Mouse (Mus musculus): ENCODE results near the gene Krt27. TPM values are rescaled to one million over a fixed set of nuclear protein-coding genes. Genes with fewer than 3 reads are reported as not detected.

The Krt27 gene
- polyA plus RNA-seq (2016; fragmentation: Nextera tagmentation; extraction: Ambion mirVana), result not detected in 2 replicates

DNA sequence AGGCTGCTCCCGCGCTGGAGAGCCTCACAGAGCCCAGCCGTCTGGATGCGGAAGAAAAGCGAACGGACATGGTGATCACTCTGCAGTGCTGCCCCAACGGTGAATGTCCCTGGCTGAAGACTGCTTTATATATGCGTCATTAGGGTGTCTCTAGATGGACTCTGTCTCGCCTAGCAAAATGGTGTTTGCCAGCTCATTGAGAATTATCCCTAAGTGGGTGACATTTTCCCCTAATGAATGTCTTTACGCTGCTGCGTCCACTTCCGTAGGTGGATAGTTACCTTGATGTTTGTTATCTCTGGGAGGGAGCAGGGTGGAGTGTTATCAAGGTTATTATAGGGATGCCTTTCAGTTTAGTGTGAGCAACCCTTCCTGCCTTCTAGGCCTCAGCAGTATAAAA is at the start of gene Krt27:
Gene Krt27 (minus strand): TSS at position 101 of the 400 bp plus-strand sequence.
- Histone ChIP-seq H3K4me2 (replicated peaks) (no peak within 1 kb of the TSS), H3K4me1 (no peaks in the 10 kb centered on the region), H3K36me3 (no peaks in the 10 kb centered on the region), H3K9ac (replicated peaks) (no peak within 1 kb of the TSS), H3K4me3 (no peak within 1 kb of the TSS), H3K27me3 (no peaks in the 10 kb centered on the region), H3K9me3 (no peaks in the 10 kb centered on the region), H3K27ac (replicated peaks) (no peak within 1 kb of the TSS)
- ATAC-seq (ENCODE audit: low FRiP score, low read depth), result no peak
- 83% methylated on average over 12 of the region's 12 CpGs for WGBS

DNA sequence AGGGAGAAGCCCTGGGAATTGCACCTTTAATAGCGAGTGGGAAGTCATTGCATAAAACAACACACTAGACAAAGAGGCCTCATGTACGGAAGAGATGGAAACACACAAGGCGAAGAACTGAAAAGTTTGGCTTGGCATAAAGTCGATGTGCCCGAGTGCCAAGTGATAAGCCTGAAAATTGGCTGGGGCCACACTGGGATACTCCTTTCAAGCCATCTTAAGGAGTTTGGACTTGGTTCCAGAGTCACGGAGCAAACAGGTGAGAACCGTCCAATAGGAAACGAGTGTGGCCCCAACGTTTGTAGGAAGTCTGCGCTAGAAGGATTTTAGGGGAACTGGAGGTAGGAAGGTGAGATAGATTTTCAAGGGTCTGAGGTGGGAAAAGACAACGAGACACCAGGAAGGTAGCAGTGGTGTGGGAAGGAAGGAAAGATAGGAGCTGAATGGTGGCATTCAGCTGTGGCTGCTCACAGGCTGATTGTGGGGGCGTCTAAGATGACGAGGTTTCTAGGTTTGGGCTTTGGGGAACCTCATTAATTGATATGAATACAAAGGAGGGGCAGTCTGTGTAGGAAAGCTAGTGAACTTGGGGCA is 49.1 kb upstream of the Krt27 start:
- no peak overlapping the region for H3K9ac ChIP-seq (replicated peaks)
- H3K27ac ChIP-seq (replicated peaks), result no peak overlapping the region
- H3K27me3 ChIP-seq, result peaks cover 18% of the 10 kb centered on the region
- ATAC-seq (ENCODE audit: low FRiP score, low read depth), result no peak
- H3K4me2 ChIP-seq (replicated peaks), result no peak overlapping the region
- no peaks in the 10 kb centered on the region for H3K36me3 ChIP-seq
- H3K4me1 ChIP-seq, result peaks cover 13% of the 10 kb centered on the region
- H3K4me3 ChIP-seq, result no peak overlapping the region
- 90% methylated on average over 13 of the region's 13 CpGs for WGBS
- no peaks in the 10 kb centered on the region for H3K9me3 ChIP-seq

DNA sequence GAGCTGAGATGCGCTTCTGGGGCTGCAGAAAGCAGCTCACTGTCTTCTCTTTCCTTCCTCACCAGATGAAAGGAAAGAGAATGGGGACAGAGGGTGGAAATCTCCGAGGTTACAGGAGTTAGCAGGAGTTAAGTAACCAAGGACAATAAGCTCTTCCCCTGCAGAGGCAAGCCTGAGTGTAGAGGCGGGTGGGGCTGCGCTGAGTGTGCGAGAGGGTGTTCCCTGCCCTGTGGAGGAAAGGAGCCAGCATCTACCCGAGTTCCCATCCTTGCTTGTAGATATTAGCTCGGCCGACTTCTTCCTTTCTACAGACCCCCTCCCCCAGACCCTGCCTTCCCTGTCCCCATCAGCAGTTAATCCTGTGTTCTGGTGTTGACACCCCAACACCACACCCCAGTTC is 47.9 kb upstream of the Krt27 start:
- Histone ChIP-seq H3K4me2 (replicated peaks) (no peak overlapping the region), H3K36me3 (no peaks in the 10 kb centered on the region), H3K9ac (replicated peaks) (no peak overlapping the region), H3K4me3 (no peak overlapping the region), H3K9me3 (no peaks in the 10 kb centered on the region), H3K4me1 (peaks cover 13% of the 10 kb centered on the region), H3K27me3 (peaks cover 18% of the 10 kb centered on the region), H3K27ac (replicated peaks) (no peak overlapping the region)
- no peak for ATAC-seq (ENCODE audit: low FRiP score, low read depth)
- WGBS, result 48% methylated on average over 8 of the region's 8 CpGs

DNA sequence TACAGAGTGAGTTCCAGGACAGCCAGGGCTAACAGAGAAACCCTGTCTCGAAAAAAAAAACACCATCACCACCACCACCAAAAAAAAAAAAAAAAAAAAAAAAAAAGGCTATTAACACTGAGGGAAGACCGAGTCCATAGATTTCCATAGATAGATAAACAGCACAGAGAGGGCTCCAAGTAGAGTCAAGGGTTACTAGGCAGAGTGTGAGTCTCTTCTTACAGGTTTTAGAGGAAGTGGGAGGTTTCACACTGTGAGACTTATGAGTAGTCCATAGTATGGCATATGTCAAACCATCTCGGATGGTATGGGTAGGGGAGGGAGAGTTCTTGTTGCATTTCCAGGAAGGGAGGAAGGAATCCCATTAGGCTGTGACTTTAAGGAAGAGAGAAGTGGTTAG is 47.2 kb upstream of the Krt27 start:
- H3K9ac ChIP-seq (replicated peaks), result no peak overlapping the region
- no peak overlapping the region for H3K27ac ChIP-seq (replicated peaks)
- no peaks in the 10 kb centered on the region for H3K36me3 ChIP-seq
- H3K9me3 ChIP-seq, result no peaks in the 10 kb centered on the region
- WGBS, result 82% methylated on average over 3 of the region's 3 CpGs
- peaks cover 18% of the 10 kb centered on the region for H3K27me3 ChIP-seq
- no peak for ATAC-seq (ENCODE audit: low FRiP score, low read depth)
- H3K4me3 ChIP-seq, result no peak overlapping the region
- peaks cover 13% of the 10 kb centered on the region for H3K4me1 ChIP-seq
- no peak overlapping the region for H3K4me2 ChIP-seq (replicated peaks)

DNA sequence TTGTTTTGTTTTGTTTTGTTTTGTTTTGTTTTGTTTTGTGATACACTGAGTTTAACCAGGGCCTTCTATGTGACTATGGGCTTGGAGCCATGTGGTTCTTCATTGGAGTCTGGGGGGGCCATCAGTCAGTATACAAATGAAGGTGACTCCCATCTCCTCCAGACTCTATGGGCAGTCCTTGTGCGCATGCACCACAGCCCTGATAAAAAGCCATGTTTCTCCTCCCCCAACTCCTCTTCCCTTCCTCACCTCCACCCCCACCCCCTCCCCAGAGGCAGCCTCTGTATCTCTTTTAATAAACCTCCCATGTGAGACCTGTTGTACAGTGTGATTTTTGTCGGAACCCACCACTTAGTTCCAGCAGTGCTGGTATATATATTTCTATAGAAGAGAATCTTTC is 45.8 kb upstream of the Krt27 start:
- Histone ChIP-seq H3K4me3 (no peak overlapping the region), H3K27ac (replicated peaks) (no peak overlapping the region), H3K4me2 (replicated peaks) (no peak overlapping the region), H3K4me1 (peaks cover 13% of the 10 kb centered on the region), H3K36me3 (no peaks in the 10 kb centered on the region), H3K9me3 (no peaks in the 10 kb centered on the region), H3K27me3 (peaks cover 18% of the 10 kb centered on the region), H3K9ac (replicated peaks) (no peak overlapping the region)
- 83% methylated on average over 2 of the region's 2 CpGs for WGBS
- no peak for ATAC-seq (ENCODE audit: low FRiP score, low read depth)

DNA sequence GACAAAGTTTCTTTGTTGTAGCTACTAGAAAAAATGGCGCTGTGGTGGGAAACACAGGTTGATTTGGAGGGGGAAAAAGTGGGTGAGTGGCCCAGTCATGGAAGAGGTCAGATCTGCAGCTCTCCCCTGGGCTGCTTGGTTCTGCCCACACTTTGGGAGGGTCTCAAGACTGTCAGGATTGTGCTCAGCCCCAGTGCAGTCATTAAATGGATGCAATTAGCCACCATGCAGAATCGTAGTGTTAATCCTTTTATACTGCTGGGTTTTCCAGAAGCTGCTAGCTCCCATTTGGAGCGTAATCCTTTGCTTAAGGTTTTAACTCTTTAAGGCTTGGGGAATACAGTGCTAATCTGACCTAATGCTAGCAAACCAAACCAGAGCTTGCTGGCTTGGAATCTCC is 45.1 kb upstream of the Krt27 start:
- peak overlapping the region; percentile 25; the same call in 1 of the 2 replicates for H3K27ac ChIP-seq (replicated peaks)
- peaks cover 13% of the 10 kb centered on the region for H3K4me1 ChIP-seq
- ATAC-seq (ENCODE audit: low FRiP score, low read depth), result peak; percentile 54; the same call in 1 of the 2 replicates
- no peak overlapping the region for H3K9ac ChIP-seq (replicated peaks)
- H3K4me2 ChIP-seq (replicated peaks), result no peak overlapping the region
- H3K27me3 ChIP-seq, result peaks cover 18% of the 10 kb centered on the region
- H3K4me3 ChIP-seq, result no peak overlapping the region
- WGBS, result 13% methylated on average over 3 of the region's 3 CpGs
- no peaks in the 10 kb centered on the region for H3K36me3 ChIP-seq
- no peaks in the 10 kb centered on the region for H3K9me3 ChIP-seq

DNA sequence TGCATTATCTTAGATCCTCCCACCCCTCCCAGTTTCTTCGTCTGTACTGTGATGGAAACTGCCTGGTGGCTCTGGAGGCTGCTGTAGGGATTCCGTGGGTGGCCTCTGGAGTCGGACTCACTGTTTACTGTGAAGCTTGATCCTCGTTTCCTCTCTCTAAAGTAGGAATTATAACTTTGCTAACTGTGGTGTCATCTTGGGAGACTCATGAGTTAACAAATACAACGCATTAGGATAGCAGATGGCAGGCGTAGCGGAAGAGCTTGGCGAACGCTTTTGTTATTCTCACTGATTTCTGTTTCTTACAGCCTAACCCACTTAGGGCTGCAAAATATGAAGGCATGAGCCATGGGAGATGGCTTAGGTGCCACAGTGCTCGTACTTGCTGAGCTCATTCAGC is 41.6 kb upstream of the Krt27 start:
- H3K27me3 ChIP-seq, result peaks cover 3% of the 10 kb centered on the region; the same call in 1 of the 2 replicates
- peaks cover 13% of the 10 kb centered on the region for H3K4me1 ChIP-seq
- no peak overlapping the region for H3K4me3 ChIP-seq
- no peak overlapping the region for H3K27ac ChIP-seq (replicated peaks)
- H3K4me2 ChIP-seq (replicated peaks), result no peak overlapping the region
- H3K9me3 ChIP-seq, result no peaks in the 10 kb centered on the region
- H3K9ac ChIP-seq (replicated peaks), result no peak overlapping the region
- no peaks in the 10 kb centered on the region for H3K36me3 ChIP-seq
- 87% methylated on average over 10 of the region's 10 CpGs for WGBS
- no peak for ATAC-seq (ENCODE audit: low FRiP score, low read depth)

DNA sequence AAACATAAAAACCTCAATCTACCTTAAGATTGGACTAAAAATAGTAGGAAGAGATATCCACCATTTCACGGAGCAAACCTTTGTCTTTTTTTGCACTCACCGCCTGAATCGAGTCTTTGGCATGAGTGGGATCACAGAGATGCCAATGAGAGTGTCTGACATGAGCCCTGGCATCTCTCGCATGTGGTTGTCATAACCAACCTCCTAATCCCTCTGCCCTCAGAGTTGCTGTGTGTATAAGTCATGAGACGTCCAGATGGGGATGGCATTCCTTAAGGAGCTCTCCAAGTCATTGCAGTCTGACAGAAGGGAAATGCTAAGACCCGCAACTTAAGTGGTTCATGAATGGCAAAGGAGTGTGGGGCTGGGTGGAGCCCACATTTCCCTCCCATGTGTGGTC is 40.5 kb upstream of the Krt27 start:
- no peaks in the 10 kb centered on the region for H3K27me3 ChIP-seq
- no peak overlapping the region for H3K4me3 ChIP-seq
- no peak overlapping the region for H3K27ac ChIP-seq (replicated peaks)
- peaks cover 18% of the 10 kb centered on the region for H3K4me1 ChIP-seq
- H3K4me2 ChIP-seq (replicated peaks), result no peak overlapping the region
- 79% methylated on average over 6 of the region's 6 CpGs for WGBS
- no peak for ATAC-seq (ENCODE audit: low FRiP score, low read depth)
- H3K9me3 ChIP-seq, result no peaks in the 10 kb centered on the region
- no peaks in the 10 kb centered on the region for H3K36me3 ChIP-seq
- H3K9ac ChIP-seq (replicated peaks), result no peak overlapping the region

DNA sequence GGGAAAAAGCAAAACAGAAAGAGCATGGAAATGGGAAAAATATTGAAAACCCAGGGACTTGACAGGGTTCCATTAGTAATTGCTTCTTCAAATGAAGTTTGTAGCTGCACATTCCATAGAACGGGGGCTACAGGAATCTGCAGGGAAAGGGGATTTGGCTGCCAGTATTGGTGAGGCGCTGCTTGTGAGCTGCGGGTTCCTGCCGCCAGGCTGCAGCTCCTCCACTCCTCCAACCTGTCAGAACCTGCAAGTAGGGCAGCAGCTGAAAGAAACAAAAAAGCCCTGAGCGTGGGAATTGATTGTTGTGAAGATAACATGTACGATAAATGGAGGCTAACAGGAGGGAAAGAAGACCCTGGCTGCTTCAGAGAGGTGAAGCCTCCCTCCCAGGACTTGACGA is 40.0 kb upstream of the Krt27 start:
- Histone ChIP-seq H3K9me3 (no peaks in the 10 kb centered on the region), H3K36me3 (no peaks in the 10 kb centered on the region), H3K4me1 (peaks cover 14% of the 10 kb centered on the region), H3K4me2 (replicated peaks) (no peak overlapping the region), H3K27ac (replicated peaks) (no peak overlapping the region), H3K4me3 (no peak overlapping the region), H3K27me3 (no peaks in the 10 kb centered on the region), H3K9ac (replicated peaks) (no peak overlapping the region)
- ATAC-seq (ENCODE audit: low FRiP score, low read depth), result no peak
- WGBS, result 85% methylated on average over 7 of the region's 7 CpGs

DNA sequence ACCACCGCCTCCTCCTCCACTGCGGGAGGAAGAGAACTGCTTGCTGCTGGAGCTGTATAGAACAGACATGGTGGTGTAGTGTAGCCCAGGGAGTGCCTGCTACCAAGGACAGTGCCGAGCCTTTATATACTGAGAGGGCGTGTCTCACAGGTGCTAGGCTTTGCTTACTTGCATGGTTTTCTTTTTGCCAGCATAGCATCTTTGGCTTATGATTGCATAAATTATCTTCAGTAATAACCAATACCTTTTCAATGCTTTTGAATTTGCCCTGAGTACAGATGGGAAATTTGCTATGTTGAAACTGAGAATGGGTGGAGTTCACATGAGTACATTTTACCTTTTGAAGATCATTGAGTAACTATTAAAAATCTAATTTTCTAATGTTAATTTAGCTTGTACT is 38.4 kb upstream of the Krt27 start, which contains the start of gene Krt10:
Gene Krt10 (minus strand): TSS at position 101 of the 400 bp plus-strand sequence.
- Histone ChIP-seq H3K4me2 (replicated peaks) (no peak within 1 kb of the TSS), H3K9me3 (no peaks in the 10 kb centered on the region), H3K4me3 (no peak within 1 kb of the TSS), H3K4me1 (peaks cover 10% of the 10 kb centered on the region), H3K36me3 (no peaks in the 10 kb centered on the region), H3K9ac (replicated peaks) (no peak within 1 kb of the TSS), H3K27ac (replicated peaks) (no peak within 1 kb of the TSS), H3K27me3 (peaks cover 3% of the 10 kb centered on the region; the same call in 1 of the 2 replicates)
- no peak for ATAC-seq (ENCODE audit: low FRiP score, low read depth)
- 89% methylated on average over 4 of the region's 4 CpGs for WGBS

DNA sequence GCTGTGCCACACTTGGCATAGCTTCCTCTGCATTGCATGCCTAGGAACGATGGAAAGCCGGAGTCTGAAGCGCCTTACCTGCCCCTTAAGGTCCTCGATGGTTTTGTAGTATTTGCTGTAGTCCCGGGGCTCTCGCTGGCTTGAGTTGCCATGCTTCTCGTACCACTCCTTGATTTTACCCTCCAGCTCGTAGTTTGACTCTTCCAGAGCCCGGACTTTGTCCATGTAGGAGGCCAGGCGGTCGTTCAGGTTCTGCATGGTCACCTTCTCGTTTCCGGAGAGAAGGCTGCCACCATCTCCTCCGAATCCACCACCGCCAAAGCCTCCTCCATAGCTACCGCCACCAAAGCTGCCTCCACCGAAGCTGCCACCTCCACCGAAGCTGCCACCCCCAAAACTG is 37.8 kb upstream of the Krt27 start:
- H3K36me3 ChIP-seq, result no peaks in the 10 kb centered on the region
- H3K4me2 ChIP-seq (replicated peaks), result no peak overlapping the region
- no peaks in the 10 kb centered on the region for H3K9me3 ChIP-seq
- WGBS, result 92% methylated on average over 18 of the region's 18 CpGs
- H3K27ac ChIP-seq (replicated peaks), result no peak overlapping the region
- no peak overlapping the region for H3K4me3 ChIP-seq
- peaks cover 8% of the 10 kb centered on the region; the same call in 1 of the 2 replicates for H3K27me3 ChIP-seq
- H3K9ac ChIP-seq (replicated peaks), result no peak overlapping the region
- no peak for ATAC-seq (ENCODE audit: low FRiP score, low read depth)
- H3K4me1 ChIP-seq, result peaks cover 10% of the 10 kb centered on the region

DNA sequence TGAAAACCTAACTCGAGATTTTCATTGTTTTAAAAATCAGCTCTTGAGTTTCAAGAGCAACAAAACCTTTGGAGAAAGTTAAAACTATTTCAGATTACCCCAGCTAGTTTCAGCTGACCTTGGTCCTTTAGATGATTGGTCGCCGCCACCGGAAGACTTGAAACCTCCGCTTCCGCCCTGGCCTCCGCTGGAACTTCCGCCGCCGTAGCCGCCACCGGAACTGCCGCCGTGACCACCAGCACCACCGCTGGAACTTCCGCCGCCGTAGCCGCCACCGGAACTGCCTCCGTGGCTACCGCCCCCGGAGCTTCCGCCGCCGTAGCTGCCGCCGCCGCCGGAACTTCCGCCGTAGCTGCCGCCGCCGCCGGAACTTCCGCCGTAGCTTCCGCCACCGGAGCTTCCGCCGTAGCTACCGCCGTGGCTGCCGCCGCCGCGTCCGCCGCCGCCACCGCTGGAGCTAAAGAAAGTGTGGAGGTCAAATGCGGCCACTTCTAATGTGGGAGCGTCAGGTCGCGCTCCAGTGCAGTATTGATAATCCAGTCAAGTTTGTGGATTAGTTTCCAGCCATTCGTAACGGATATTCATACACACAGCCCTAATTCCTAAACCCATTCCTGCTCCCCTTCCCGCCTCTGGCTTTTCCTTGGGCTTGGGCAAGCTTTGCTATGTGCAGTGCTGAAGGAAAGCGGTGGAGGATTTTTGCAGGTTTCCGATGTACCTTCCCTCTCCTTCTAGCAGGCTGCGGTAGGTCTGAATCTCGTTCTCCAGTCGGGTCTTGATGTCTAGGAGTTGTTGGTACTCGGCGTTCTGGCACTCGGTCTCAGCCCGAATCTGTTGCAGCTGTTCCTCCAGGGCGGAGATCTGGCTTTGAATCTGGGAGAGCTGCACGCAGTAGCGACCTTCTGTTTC is 35.2 kb upstream of the Krt27 start:
- Histone ChIP-seq H3K9ac (replicated peaks) (peak overlapping the region; percentile 65), H3K27me3 (peaks cover 23% of the 10 kb centered on the region), H3K4me2 (replicated peaks) (peak overlapping the region; percentile 68), H3K36me3 (no peaks in the 10 kb centered on the region), H3K4me1 (peaks cover 10% of the 10 kb centered on the region), H3K4me3 (peak overlapping the region; percentile 60), H3K27ac (replicated peaks) (peak overlapping the region; percentile 94), H3K9me3 (no peaks in the 10 kb centered on the region)
- ATAC-seq (ENCODE audit: low FRiP score, low read depth), result peak; percentile 69
- WGBS, result 2% methylated on average over 71 of the region's 71 CpGs
